Mouse (Mus musculus) olfactory bulb, adult 2 months (tissue): ENCODE measurements around the gene Lgals3bp. TPM values are rescaled to one million over a fixed set of nuclear protein-coding genes. Genes with fewer than 3 reads are reported as not detected.

Source experiments
- H3K27ac ChIP-seq: fragments of 200-500 bp; 2 replicates; pipeline ENCODE4 v1.5.1; 2012; ENCODE audit warnings: low read depth, low read length; ENCODE audit not compliant: insufficient read depth
- H3K4me1 ChIP-seq: fragments of 200-500 bp; 2 replicates; pipeline ENCODE4 v1.6.1; 2012; ENCODE audit warnings: low read length; ENCODE audit not compliant: control insufficient read depth, insufficient read depth
- H3K4me3 ChIP-seq: fragments of 200-500 bp; 2 replicates; pipeline ENCODE4 v1.5.1; 2012; ENCODE audit warnings: mild to moderate bottlenecking, low read depth, low read length, moderate library complexity; ENCODE audit not compliant: insufficient read depth
- CTCF ChIP-seq: fragments of 200-500 bp; IDR thresholded peaks from 2 replicates; pipeline ENCODE4 v1.5.1; 2012; ENCODE audit warnings: low read depth, mild to moderate bottlenecking, low read length, moderate library complexity; ENCODE audit not compliant: insufficient read depth
- POLR2A ChIP-seq: fragments of 200-500 bp; IDR thresholded peaks from 2 replicates; pipeline ENCODE4 v1.6.1; 2012; ENCODE audit warnings: mild to moderate bottlenecking, low read depth, low read length, moderate library complexity; ENCODE audit not compliant: insufficient read depth
- WGBS: fragments of 180-500 bp; shearing (Covaris S2); methylation state at CpG from one replicate; pipeline ENCODE4 v1.1.7; 2018; 5-methylcytosine and 5-hydroxymethylcytosine counted together
- polyA plus RNA-seq: library from polyadenylated mRNA; stranded (reverse); fragments of >200 nt; gene quantifications from 2 replicates; pipeline ENCODE4 v1.2.4, GENCODE M21; 2012; ENCODE audit warnings: low replicate concordance; ENCODE audit not compliant: missing spikeins, insufficient read depth, insufficient read length

The Lgals3bp gene
- polyA plus RNA-seq, 1 experiment: not detected

- 83% methylated on average over 5 of the region's 5 CpGs for WGBS
- Histone ChIP-seq H3K4me1 (peaks cover 43% of the 10 kb centered on the region), H3K4me3 (no peak overlapping the region), H3K27ac (no peak overlapping the region)
- TF ChIP-seq POLR2A (no peak), CTCF (no peak)
Measured at GRCm38 (mm10) chr11:118426765-118427164, 24.9 kb upstream of the Lgals3bp start.

- WGBS: 82% methylated on average over 13 of the region's 13 CpGs
- Histone ChIP-seq H3K4me3 (no peak overlapping the region), H3K27ac (no peak overlapping the region), H3K4me1 (peaks cover 33% of the 10 kb centered on the region)
- TF ChIP-seq CTCF: no peak
- TF ChIP-seq POLR2A: no peak
Measured at GRCm38 (mm10) chr11:118424621-118425335, 22.9 kb upstream of the Lgals3bp start.

GRCm38 (mm10) chr11:118423266-118423971, 21.5 kb upstream of the Lgals3bp start:
- no peak overlapping the region for H3K27ac ChIP-seq
- peaks cover 26% of the 10 kb centered on the region for H3K4me1 ChIP-seq

GRCm38 (mm10) chr11:118420261-118420660, 18.4 kb upstream of the Lgals3bp start:
- Histone ChIP-seq H3K4me3 (no peak overlapping the region), H3K27ac (no peak overlapping the region), H3K4me1 (peaks cover 45% of the 10 kb centered on the region)
- TF ChIP-seq POLR2A (no peak), CTCF (no peak)
- WGBS: 83% methylated on average over 7 of the region's 7 CpGs

More at GRCm38 (mm10) chr11:118423266-118423971, 21.5 kb upstream of the Lgals3bp start:
- no peak for TF ChIP-seq CTCF
- TF ChIP-seq POLR2A: no peak
- WGBS: 1% methylated on average over 18 of the region's 18 CpGs
- no peak overlapping the region for H3K4me3 ChIP-seq

GRCm38 (mm10) chr11:118418834-118419504, 17.1 kb upstream of the Lgals3bp start, which contains the start of gene Cant1:
Gene Cant1, minus strand, starts transcription at chr11:118419086.
- H3K4me1 ChIP-seq: peaks cover 39% of the 10 kb centered on the region
- H3K4me3 ChIP-seq: peak within 1 kb of the TSS; percentile 63
- H3K27ac ChIP-seq: peak within 1 kb of the TSS; percentile 55
- peak; percentile 86 for TF ChIP-seq POLR2A
- TF ChIP-seq CTCF: no peak
- WGBS: under 1% methylated on average over 50 of the region's 50 CpGs

- H3K4me1 ChIP-seq: peaks cover 37% of the 10 kb centered on the region
- peak overlapping the region; percentile 63 for H3K4me3 ChIP-seq
- WGBS: 1% methylated on average over 12 of the region's 12 CpGs
- TF ChIP-seq CTCF: no peak
- TF ChIP-seq POLR2A: no peak
- peak overlapping the region; percentile 18; the same call in 1 of the 2 replicates for H3K27ac ChIP-seq
Measured at GRCm38 (mm10) chr11:118418442-118418833, 16.5 kb upstream of the Lgals3bp start.

GRCm38 (mm10) chr11:118417496-118417895, 15.6 kb upstream of the Lgals3bp start:
- H3K4me3 ChIP-seq: no peak overlapping the region
- H3K27ac ChIP-seq: no peak overlapping the region
- peaks cover 39% of the 10 kb centered on the region for H3K4me1 ChIP-seq
- 92% methylated on average over 9 of the region's 9 CpGs for WGBS
- TF ChIP-seq CTCF (no peak), POLR2A (no peak)

GRCm38 (mm10) chr11:118416046-118416445, 14.2 kb upstream of the Lgals3bp start:
- H3K4me1 ChIP-seq: peaks cover 39% of the 10 kb centered on the region
- no peak for TF ChIP-seq CTCF
- no peak for TF ChIP-seq POLR2A
- no peak overlapping the region for H3K27ac ChIP-seq
- WGBS: 46% methylated on average over 7 of the region's 7 CpGs
- H3K4me3 ChIP-seq: no peak overlapping the region

- H3K4me1 ChIP-seq: peaks cover 39% of the 10 kb centered on the region
- no peak overlapping the region for H3K27ac ChIP-seq
- WGBS: 79% methylated on average over 6 of the region's 6 CpGs
- no peak for TF ChIP-seq POLR2A
- TF ChIP-seq CTCF: no peak
- no peak overlapping the region for H3K4me3 ChIP-seq
Measured at GRCm38 (mm10) chr11:118415630-118416029, 13.7 kb upstream of the Lgals3bp start.
